Mouse (Mus musculus) testis, adult 2 months (tissue): ENCODE measurements around the gene Fam221b.

Experiments used
- CTCF ChIP-seq: fragments of 200-500 bp; IDR thresholded peaks from 2 replicates; pipeline ENCODE4 v1.5.1; 2012; ENCODE audit warnings: low read depth, mild to moderate bottlenecking, inconsistent platforms, low read length, moderate library complexity; ENCODE audit not compliant: control insufficient read depth, insufficient read depth, insufficient replicate concordance
- POLR2A ChIP-seq: fragments of 200-500 bp; IDR thresholded peaks from 2 replicates; pipeline ENCODE4 v1.6.1; 2012; ENCODE audit warnings: low read depth, mild to moderate bottlenecking, inconsistent platforms, low read length, moderate library complexity; ENCODE audit not compliant: control insufficient read depth

DNA sequence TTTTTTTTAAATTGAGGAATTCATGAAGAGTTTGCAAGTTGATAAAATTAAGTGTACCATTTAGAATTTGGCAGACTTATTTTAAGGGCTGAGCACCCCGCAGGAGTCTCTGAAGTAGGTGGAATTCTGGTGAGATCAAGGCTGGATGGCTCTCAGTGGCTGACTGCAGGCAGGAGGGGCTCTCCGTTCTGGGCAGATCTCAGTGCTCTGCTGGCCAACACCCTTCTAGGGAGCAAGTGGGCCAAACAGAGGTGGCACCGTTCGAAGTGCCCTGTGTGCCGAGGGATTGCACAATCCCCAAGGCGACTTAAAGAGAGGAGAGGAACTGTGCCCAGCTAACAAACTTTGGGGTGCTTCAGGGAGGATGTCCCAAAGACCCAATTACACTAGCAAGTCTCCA lies 40.9 kb upstream of the Fam221b start, which contains the start of gene Olfr71:
- TF ChIP-seq POLR2A (no peak), CTCF (no peak)
